Mouse (Mus musculus) MEL (cell line): ENCODE measurements around the gene Nfrkb. TPM values are rescaled to one million over a fixed set of nuclear protein-coding genes. Genes with fewer than 3 reads are reported as not detected.

ENCODE experiments used
- DNase-seq: peaks from one replicate; pipeline ENCODE4 v3.0.0; 2011; ENCODE audit warnings: low read depth, low spot score
- H3K27ac ChIP-seq: 2 replicates; pipeline ENCODE4 v1.5.1; 2012; ENCODE audit warnings: low read depth, mild to moderate bottlenecking, control low read depth, low read length, moderate library complexity; ENCODE audit not compliant: control insufficient read depth
- H3K27me3 ChIP-seq, 2 experiments: fragments of 150-350 bp in 1 of 2; sonication (generic) in 1 of 2; 2 replicates each; pipeline ENCODE4 v1.6.1; 2012; ENCODE audit warnings: low read length in 2 of 2, mild to moderate bottlenecking in 2 of 2, improper control_type of control experiment in 1 of 2, moderate library complexity in 1 of 2; ENCODE audit not compliant: insufficient read depth in 2 of 2, control insufficient read depth in 1 of 2
- H3K36me3 ChIP-seq, 2 experiments: 2 replicates each; pipeline ENCODE4 v1.6.1; 2012 to 2014; ENCODE audit warnings: low read length in 2 of 2, improper control_type of control experiment in 1 of 2, inconsistent platforms in 1 of 2, mild to moderate bottlenecking in 1 of 2; ENCODE audit not compliant: insufficient read depth in 2 of 2, control insufficient read depth in 1 of 2
- H3K4me1 ChIP-seq, 2 experiments: fragments of 150-350 bp in 1 of 2; sonication (generic) in 1 of 2; 2 replicates each; pipeline ENCODE4 v1.6.1; 2012; ENCODE audit warnings: low read length in 2 of 2, improper control_type of control experiment in 1 of 2, mild to moderate bottlenecking in 1 of 2; ENCODE audit not compliant: insufficient read depth in 2 of 2, control insufficient read depth in 1 of 2
- H3K4me3 ChIP-seq, 2 experiments: fragments of 150-350 bp in 1 of 2; sonication (generic) in 1 of 2; 2 replicates each; pipeline ENCODE4 v1.5.1; 2012; ENCODE audit warnings: low read depth in 2 of 2, low read length in 2 of 2, mild to moderate bottlenecking in 2 of 2, moderate library complexity in 2 of 2, control low read depth in 1 of 2, improper control_type of control experiment in 1 of 2; ENCODE audit not compliant: control insufficient read depth in 1 of 2, insufficient read depth in 1 of 2
- H3K79me2 ChIP-seq: 2 replicates; pipeline ENCODE4 v1.6.1; 2012; ENCODE audit warnings: mild to moderate bottlenecking, low read length, moderate library complexity; ENCODE audit not compliant: control insufficient read depth, poor library complexity, insufficient read depth
- H3K9ac ChIP-seq: 2 replicates; pipeline ENCODE4 v1.6.1; 2012; ENCODE audit warnings: low read depth, mild to moderate bottlenecking, control low read depth, low read length, moderate library complexity; ENCODE audit not compliant: control insufficient read depth, poor library complexity, severe bottlenecking
- H3K9me3 ChIP-seq: fragments of 150-350 bp; sonication (generic); replicated peaks from 2 replicates; pipeline ENCODE4 v1.6.1; 2012; ENCODE audit warnings: mild to moderate bottlenecking, low read length, improper control_type of control experiment, moderate library complexity; ENCODE audit not compliant: insufficient read depth
- BHLHE40 ChIP-seq: IDR thresholded peaks from 2 replicates; pipeline ENCODE4 v1.6.1; 2012; ENCODE audit warnings: low read depth, mild to moderate bottlenecking, inconsistent platforms, low read length, improper control_type of control experiment, borderline replicate concordance
- CTCF ChIP-seq, 3 experiments: IDR thresholded peaks in 2 of 3; conservative IDR thresholded peaks in 1 of 3; 2 replicates each; pipeline ENCODE4 v1.5.1; 2011 to 2012; ENCODE audit warnings: low read length in 3 of 3, low read depth in 2 of 3, mild to moderate bottlenecking in 2 of 3, improper control_type of control experiment in 1 of 3, inconsistent platforms in 1 of 3, mixed read lengths in 1 of 3, moderate library complexity in 1 of 3; ENCODE audit not compliant: control insufficient read depth in 1 of 3, insufficient read depth in 1 of 3, poor library complexity in 1 of 3, severe bottlenecking in 1 of 3
- EP300 ChIP-seq, 2 experiments: IDR thresholded peaks; 2 replicates each; pipeline ENCODE4 v1.6.1; 2011; ENCODE audit warnings: improper control_type of control experiment in 2 of 2, low read length in 2 of 2, low read depth in 1 of 2, mild to moderate bottlenecking in 1 of 2
- GABPA ChIP-seq: IDR thresholded peaks from 2 replicates; pipeline ENCODE4 v1.6.1; 2012; ENCODE audit warnings: low read depth, mild to moderate bottlenecking, inconsistent platforms, low read length, improper control_type of control experiment, moderate library complexity
- GATA1 ChIP-seq: IDR thresholded peaks from 2 replicates; pipeline ENCODE4 v1.6.1; 2011; ENCODE audit warnings: low read depth, low read length, improper control_type of control experiment
- JUND ChIP-seq: IDR thresholded peaks from 2 replicates; pipeline ENCODE4 v1.6.1; 2011; ENCODE audit warnings: low read depth, mild to moderate bottlenecking, improper control_type of control experiment, low read length
- MAFK ChIP-seq: IDR thresholded peaks from 2 replicates; pipeline ENCODE4 v1.6.1; 2011; ENCODE audit warnings: low read depth, mild to moderate bottlenecking, low read length, improper control_type of control experiment, borderline replicate concordance
- MEF2A ChIP-seq: IDR thresholded peaks from 2 replicates; pipeline ENCODE4 v1.6.1; 2014; ENCODE audit warnings: low read depth, mild to moderate bottlenecking, inconsistent platforms, low read length, improper control_type of control experiment; ENCODE audit not compliant: poor library complexity, insufficient replicate concordance, severe bottlenecking; ENCODE audit errors: extremely low read depth
- MYC ChIP-seq: IDR thresholded peaks from 2 replicates; pipeline ENCODE4 v1.6.1; 2011; ENCODE audit warnings: low read depth, mild to moderate bottlenecking, low read length, improper control_type of control experiment, moderate library complexity
- NRF1 ChIP-seq: IDR thresholded peaks from 2 replicates; pipeline ENCODE4 v1.6.1; 2014; ENCODE audit warnings: low read depth, mild to moderate bottlenecking, inconsistent platforms, low read length, improper control_type of control experiment, moderate library complexity; ENCODE audit not compliant: poor library complexity, insufficient read depth, severe bottlenecking
- RAD21 ChIP-seq: IDR thresholded peaks from 2 replicates; pipeline ENCODE4 v1.6.1; 2011; ENCODE audit warnings: mild to moderate bottlenecking, low read depth, low read length, improper control_type of control experiment
- RCOR1 ChIP-seq: IDR thresholded peaks from 2 replicates; pipeline ENCODE4 v1.6.1; 2012; ENCODE audit warnings: low read depth, mild to moderate bottlenecking, inconsistent platforms, low read length, improper control_type of control experiment
- SMC3 ChIP-seq: IDR thresholded peaks from 2 replicates; pipeline ENCODE4 v1.6.1; 2011; ENCODE audit warnings: low read depth, low read length, improper control_type of control experiment
- USF1 ChIP-seq: IDR thresholded peaks from 2 replicates; pipeline ENCODE4 v1.6.1; 2014; ENCODE audit warnings: low read depth, mild to moderate bottlenecking, inconsistent platforms, low read length, improper control_type of control experiment, moderate library complexity
- USF2 ChIP-seq, 2 experiments: IDR thresholded peaks; 2 replicates each; pipeline ENCODE4 v1.6.1; 2011 to 2012; ENCODE audit warnings: improper control_type of control experiment in 2 of 2, low read length in 2 of 2, borderline replicate concordance in 1 of 2, inconsistent platforms in 1 of 2, low read depth in 1 of 2, mild to moderate bottlenecking in 1 of 2; ENCODE audit not compliant: insufficient read depth in 1 of 2
- ZC3H11A ChIP-seq: IDR thresholded peaks from 2 replicates; pipeline ENCODE4 v1.6.1; 2012; ENCODE audit warnings: low read depth, mild to moderate bottlenecking, inconsistent platforms, low read length, improper control_type of control experiment
- polyA plus RNA-seq, 2 experiments: library from polyadenylated mRNA; stranded (reverse) in 1 of 2; unstranded in 1 of 2; fragments of >175 nt in 1 of 2; fragments of >200 nt in 1 of 2; gene quantifications; 2 replicates each; pipeline versions ENCODE4 v1.2.1 to v1.2.4; 2012; ENCODE audit warnings: low replicate concordance in 2 of 2, low read depth in 1 of 2; ENCODE audit not compliant: insufficient read length in 2 of 2, insufficient read depth in 1 of 2, missing spikeins in 1 of 2
- total RNA-seq: library from RNA; depleted of rRNA; stranded (reverse); fragments of 300-350 nt; gene quantifications from 2 replicates; pipeline ENCODE4 v1.2.3, GENCODE M21; 2012

The Nfrkb gene
- total and polyA plus RNA-seq, 3 experiments, result 20.3 to 54.1 (median 33.8) TPM

- Histone ChIP-seq H3K36me3 (no peaks in the 10 kb centered on the region; a peak in 2 of 4 replicates), H3K9me3 (no peaks in the 10 kb centered on the region), H3K9ac (no peak overlapping the region), H3K79me2 (no peaks in the 10 kb centered on the region), H3K27ac (no peak overlapping the region), H3K27me3 (no peaks in the 10 kb centered on the region), H3K4me3 (no peak overlapping the region), H3K4me1 (no peaks in the 10 kb centered on the region)
- DNase-seq, result no peak
- TF ChIP-seq MYC (no peak), EP300 (IDR thresholded peaks at IDR 0.05; ENCODE audit: low read depth in 1 of 2, low read length in 2 of 2) (no peak), JUND (no peak), RCOR1 (no peak), USF1 (no peak), MAFK (no peak), GATA1 (no peak), USF2 (IDR thresholded peaks at IDR 0.05; ENCODE audit: borderline replicate concordance in 1 of 2, insufficient read depth in 1 of 2, low read depth in 1 of 2, low read length in 2 of 2) (no peak), GABPA (no peak), NRF1 (no peak)
Observed at GRCm38 (mm10) chr9:31346575-31347080, 39.4 kb upstream of the Nfrkb start.

- Histone ChIP-seq H3K4me3 (no peak overlapping the region), H3K4me1 (no peaks in the 10 kb centered on the region), H3K36me3 (no peaks in the 10 kb centered on the region; a peak in 1 of 4 replicates), H3K9me3 (no peaks in the 10 kb centered on the region), H3K79me2 (no peaks in the 10 kb centered on the region), H3K27me3 (no peaks in the 10 kb centered on the region), H3K27ac (no peak overlapping the region), H3K9ac (no peak overlapping the region)
- TF ChIP-seq MEF2A (no peak), NRF1 (no peak), USF2 (IDR thresholded peaks at IDR 0.05; ENCODE audit: borderline replicate concordance in 1 of 2, insufficient read depth in 1 of 2, low read depth in 1 of 2, low read length in 2 of 2) (no peak), RCOR1 (no peak)
- no peak for DNase-seq
Observed at GRCm38 (mm10) chr9:31348458-31348857, 37.5 kb upstream of the Nfrkb start.

GRCm38 (mm10) chr9:31348915-31349314, 37.1 kb upstream of the Nfrkb start:
- H3K4me3 ChIP-seq, result no peak overlapping the region
- no peaks in the 10 kb centered on the region; a peak in 1 of 4 replicates for H3K36me3 ChIP-seq
- TF ChIP-seq BHLHE40 (no peak), CTCF (IDR thresholded peaks at IDR 0.05 in 2 of 3, conservative IDR thresholded peaks at IDR 0.05 in 1 of 3; ENCODE audit: control insufficient read depth in 1 of 3, insufficient read depth in 1 of 3, low read depth in 2 of 3, low read length in 3 of 3, poor library complexity in 1 of 3, severe bottlenecking in 1 of 3) (peak; percentile 82 to 94 (median 89)), SMC3 (peak; percentile 94), RAD21 (peak; percentile 93), ZC3H11A (peak; percentile 88), MAFK (no peak)
- TF ChIP-seq, all 39 proteins: peak for 4
- Histone ChIP-seq H3K27ac (no peak overlapping the region), H3K9ac (no peak overlapping the region), H3K79me2 (no peaks in the 10 kb centered on the region), H3K9me3 (no peaks in the 10 kb centered on the region), H3K4me1 (no peaks in the 10 kb centered on the region), H3K27me3 (no peaks in the 10 kb centered on the region)
- peak; percentile 58 for DNase-seq
